7 mouse cellular contexts compared by ENCODE assay signal in genomic region chr19:24166516-24167091, GRCm38 (mm10). TPM values are rescaled to one million over a fixed set of nuclear protein-coding genes. Genes with fewer than 3 reads are reported as not detected.
A peak's percentile ranks its signal among the peaks of the same experiment; 100 is the strongest.
DNase-seq lines count a peak whose midpoint lies in the region; ATAC-seq and TF ChIP-seq lines count a peak whose summit lies in the region.

No protein-coding gene starts in this region.

- DNase-seq in MEL-GATA-1-ER (ENCODE audit: extremely low read depth, low read depth): peak; percentile 60
- peak; percentile 76 for DNase-seq in lung, postnatal 14 days
- DNase-seq in spleen, adult 18-20 months: peak; percentile 45 to 54

- H3K27me3 ChIP-seq in heart, embryonic 11.5 days (ENCODE audit: control insufficient read depth, insufficient read depth, low read length): no peaks in the 10 kb centered on the region
- no peaks in the 10 kb centered on the region for H3K27me3 ChIP-seq in kidney, embryonic 14.5 days (ENCODE audit: control insufficient read depth, insufficient read depth, low read length)

- peak overlapping the region; percentile 64 for H3K4me3 ChIP-seq in bone marrow macrophage, adult 2 months (ENCODE audit: insufficient read depth, low read length)
- H3K4me3 ChIP-seq in heart, embryonic 11.5 days (ENCODE audit: low read depth, low read length): peak overlapping the region; percentile 23
- H3K4me3 ChIP-seq in kidney, embryonic 14.5 days (ENCODE audit: low read length): peak overlapping the region; percentile 17; the same call in 1 of the 2 replicates

- H3K9me3 ChIP-seq in heart, embryonic 11.5 days (replicated peaks; ENCODE audit: control insufficient read depth, low read length): no peaks in the 10 kb centered on the region
- H3K9me3 ChIP-seq in kidney, embryonic 14.5 days (ENCODE audit: control insufficient read depth, low read length): no peaks in the 10 kb centered on the region

- ATAC-seq in heart, embryonic 11.5 days (replicated peaks; ENCODE audit: insufficient number of reproducible peaks, low FRiP score, low TSS enrichment): peak; percentile 62
- ATAC-seq in kidney, embryonic 14.5 days (ENCODE audit: low FRiP score, low TSS enrichment): peak; percentile 82
- no peak for ATAC-seq in cerebellum, adult (ENCODE audit: insufficient number of reproducible peaks, low FRiP score, low TSS enrichment)

- no peak for TF ChIP-seq CTCF in bone marrow macrophage, adult 2 months (IDR thresholded peaks at IDR 0.05; ENCODE audit: low read depth, low read length)

- H3K4me1 ChIP-seq in bone marrow macrophage, adult 2 months (ENCODE audit: control insufficient read depth, insufficient read depth, low read length): peaks cover 36% of the 10 kb centered on the region
- peaks cover 32% of the 10 kb centered on the region for H3K4me1 ChIP-seq in heart, embryonic 11.5 days (ENCODE audit: control insufficient read depth, insufficient read depth, low read length)
- H3K4me1 ChIP-seq in kidney, embryonic 14.5 days (ENCODE audit: control insufficient read depth, insufficient read depth, low read length): peaks cover 20% of the 10 kb centered on the region

- no peaks in the 10 kb centered on the region for H3K36me3 ChIP-seq in heart, embryonic 11.5 days (ENCODE audit: control insufficient read depth, insufficient read depth, low read length)
- H3K36me3 ChIP-seq in kidney, embryonic 14.5 days (ENCODE audit: control insufficient read depth, insufficient read depth, low read length): no peaks in the 10 kb centered on the region

- TF ChIP-seq POLR2A in bone marrow macrophage, adult 2 months (IDR thresholded peaks at IDR 0.05; ENCODE audit: borderline replicate concordance, low read depth, low read length): no peak; the same call in 1 of the 2 replicates

- H3K9ac ChIP-seq in heart, embryonic 11.5 days (ENCODE audit: low read depth, low read length): peak overlapping the region; percentile 56; the same call in 1 of the 2 replicates
- peak overlapping the region; percentile 47; the same call in 1 of the 2 replicates for H3K9ac ChIP-seq in kidney, embryonic 14.5 days (ENCODE audit: low read depth, low read length)

- peak overlapping the region; percentile 84 for H3K27ac ChIP-seq in bone marrow macrophage, adult 2 months (ENCODE audit: insufficient read depth, low read depth, low read length)
- H3K27ac ChIP-seq in heart, embryonic 11.5 days (ENCODE audit: low read depth, low read length): peak overlapping the region; percentile 46; the same call in 1 of the 2 replicates
- peak overlapping the region; percentile 62; the same call in 1 of the 2 replicates for H3K27ac ChIP-seq in kidney, embryonic 14.5 days (ENCODE audit: low read depth, low read length)

- WGBS in heart, embryonic 11.5 days (ENCODE audit: insufficient replicate concordance): 10% methylated on average over 17 of the region's 17 CpGs
- 17% methylated on average over 17 of the region's 17 CpGs for WGBS in kidney, embryonic 14.5 days

- H3K4me2 ChIP-seq in heart, embryonic 11.5 days: peak overlapping the region; percentile 64
- peak overlapping the region; percentile 42 for H3K4me2 ChIP-seq in kidney, embryonic 14.5 days (replicated peaks; ENCODE audit: low read depth, low read length)

RNA-seq across cellular contexts. Expression of gene Tjp2, which starts 58.2 kb away (rescaled TPM):
- polyA plus RNA-seq in bone marrow macrophage, adult 2 months (2012; ENCODE audit: insufficient read depth, insufficient read length, missing spikeins): 6.0 and 6.5 TPM in 2 replicates
- 21.3 and 25.0 TPM in 2 replicates for polyA plus RNA-seq in heart, embryonic 11.5 days (2014; fragmentation: Nextera tagmentation; extraction: Ambion mirVana)
- polyA plus RNA-seq in kidney, embryonic 14.5 days (2014; fragmentation: Nextera tagmentation; extraction: Ambion mirVana): 18.3 and 34.9 TPM in 2 replicates
